Mouse (Mus musculus) liver, embryonic 16.5 days (tissue): ENCODE results near the gene Ncr1. TPM values are rescaled to one million over a fixed set of nuclear protein-coding genes. Genes with fewer than 3 reads are reported as not detected.

ENCODE experiments used
- microRNA-seq: library from miRNA; unstranded; fragments of <30 nt; microRNA quantifications from one replicate; pipeline ENCODE4, GENCODE M21; 2016
- polyA plus RNA-seq: library from polyadenylated mRNA; unstranded; fragments of >200 nt; fragmentation: Nextera tagmentation; extraction: Ambion mirVana; gene quantifications from 2 replicates; pipeline ENCODE4 v1.2.1, GENCODE M21; 2015

Ncr1 gene
- polyA plus RNA-seq, 1 experiment from 2014 or later, result 0.09 TPM

Small RNA genes within 50 kb of the gene (microRNA-seq; reads per million reads assigned to microRNA genes)
- gene Gm24752 (not detected), gene Gm25349 (not detected)

Other genes starting within 250 kb of the Ncr1 start
- gene Ttyh1, start 218.3 kb upstream of the Ncr1 start, polyA plus RNA-seq, result 0.20 and 0.50 TPM in 2 replicates
- 20.2 and 23.4 TPM in 2 replicates for gene Leng8, start 200.7 kb upstream of the Ncr1 start, polyA plus RNA-seq
- gene Leng9, start 187.3 kb upstream of the Ncr1 start, polyA plus RNA-seq, result 1.0 and 1.2 TPM in 2 replicates
- gene Cdc42ep5, start 172.9 kb upstream of the Ncr1 start, polyA plus RNA-seq, result 5.5 and 6.7 TPM in 2 replicates
- 0.92 TPM in 2 replicates for gene Lilra5, start 100.0 kb upstream of the Ncr1 start, polyA plus RNA-seq
- 3.2 and 3.3 TPM in 2 replicates for gene Gp6, start 60.0 kb downstream of the Ncr1 start, polyA plus RNA-seq
- gene Rdh13, start 107.9 kb downstream of the Ncr1 start, polyA plus RNA-seq, result 4.2 and 4.3 TPM in 2 replicates
- 1.1 and 2.6 TPM in 2 replicates for gene Eps8l1, start 123.0 kb downstream of the Ncr1 start, polyA plus RNA-seq
- 6.9 and 8.0 TPM in 2 replicates for gene Ppp1r12c, start 164.0 kb downstream of the Ncr1 start, polyA plus RNA-seq
- gene Tnnt1, start 178.7 kb downstream of the Ncr1 start, polyA plus RNA-seq, result 9.3 and 15.2 TPM in 2 replicates
- gene Tnni3, start 186.5 kb downstream of the Ncr1 start, polyA plus RNA-seq, result 0.32 and 0.40 TPM in 2 replicates
- gene Dnaaf3, start 194.7 kb downstream of the Ncr1 start, polyA plus RNA-seq, result 0.16 and 0.19 TPM in 2 replicates
- gene Syt5, start 209.8 kb downstream of the Ncr1 start, polyA plus RNA-seq, result 0.48 and 0.52 TPM in 2 replicates